Comparison of ENCODE assay signal across 8 mouse cellular contexts in the genomic region with DNA sequence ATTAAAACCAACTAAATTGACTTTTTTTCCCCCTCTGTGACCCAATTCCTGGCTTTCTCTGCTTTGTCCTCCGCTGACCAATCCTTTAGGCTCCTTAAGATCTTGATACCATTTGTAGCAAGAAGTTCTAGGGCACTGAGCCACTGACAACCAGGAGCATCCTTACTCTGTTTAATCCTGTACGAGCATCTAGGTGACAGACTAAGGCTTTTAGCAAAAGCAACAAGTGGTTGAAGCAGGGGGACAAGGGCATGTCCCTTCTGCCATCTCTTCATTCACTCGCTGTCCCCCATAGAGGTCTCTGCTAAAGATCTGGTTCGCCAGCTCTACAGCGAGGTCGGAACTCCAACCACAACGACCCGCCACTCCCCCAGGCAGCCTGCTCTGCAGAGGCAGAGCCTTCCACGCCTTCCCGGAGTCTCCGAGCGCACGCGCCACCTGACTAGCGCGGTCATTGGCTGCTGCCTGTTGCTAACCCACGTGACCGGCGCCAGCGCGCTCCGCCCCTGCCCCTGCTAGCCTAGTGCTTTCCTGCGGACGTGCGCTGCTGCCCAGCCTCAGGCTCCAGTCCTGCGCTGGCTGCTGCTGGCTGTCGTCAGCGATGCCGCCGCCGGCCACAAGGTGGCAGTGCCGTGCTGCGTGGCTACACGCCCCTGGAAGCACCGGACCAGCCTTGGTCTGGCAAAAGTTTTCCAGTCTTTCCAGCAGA.
A peak's percentile ranks its signal among the peaks of the same experiment; 100 is the strongest.
DNase-seq lines count a peak whose midpoint lies in the region; ATAC-seq and TF ChIP-seq lines count a peak whose summit lies in the region.

No protein-coding gene starts in this region.

- ATAC-seq in frontal cortex, adult (ENCODE audit: low TSS enrichment) = peak; percentile 97
- ATAC-seq in lung, postnatal 0 days = peak; percentile 100

- peak overlapping the region; percentile 47 for H3K4me3 ChIP-seq in hindbrain, embryonic 10.5 days
- peak overlapping the region; percentile 21 for H3K4me3 ChIP-seq in lung, postnatal 0 days (ENCODE audit: low read depth, low read length)

- 1% methylated on average over 35 of the region's 35 CpGs for WGBS in hindbrain, embryonic 10.5 days
- 1% methylated on average over 35 of the region's 35 CpGs for WGBS in lung, postnatal 0 days

- no peak for TF ChIP-seq EP300 in lung, postnatal 0 days (IDR thresholded peaks at IDR 0.05)

- no peak overlapping the region; the same call in 1 of the 2 replicates for H3K9ac ChIP-seq in lung, postnatal 0 days (replicated peaks; ENCODE audit: low read depth)

- peak; percentile 94 for DNase-seq in MEL-GATA-1-ER (ENCODE audit: extremely low read depth, low read depth)
- DNase-seq in cerebellum, adult 8-10 months = peak; percentile 98
- peak; percentile 99 for DNase-seq in hindbrain, embryonic 10.5 days (ENCODE audit: low spot score)
- peak; percentile 96 for DNase-seq in layer of hippocampus, adult 9-11 months
- DNase-seq in lung, postnatal 0 days (ENCODE audit: low spot score) = peak; percentile 99
- peak; percentile 100 for DNase-seq in ovary, postnatal 14 days (ENCODE audit: low spot score)
- peak; percentile 100 for DNase-seq in thymus, postnatal 14 days

- peak overlapping the region; percentile 86 for H3K27ac ChIP-seq in hindbrain, embryonic 10.5 days
- no peak overlapping the region for H3K27ac ChIP-seq in lung, postnatal 0 days (ENCODE audit: low read length)

- peak; percentile 100 for TF ChIP-seq CTCF in lung, postnatal 0 days (IDR thresholded peaks at IDR 0.05)

- no peaks in the 10 kb centered on the region for H3K9me3 ChIP-seq in hindbrain, embryonic 10.5 days
- H3K9me3 ChIP-seq in lung, postnatal 0 days (ENCODE audit: low read length) = no peaks in the 10 kb centered on the region

- H3K27me3 ChIP-seq in hindbrain, embryonic 10.5 days (ENCODE audit: insufficient read depth, poor library complexity, severe bottlenecking) = peaks cover 66% of the 10 kb centered on the region
- H3K27me3 ChIP-seq in lung, postnatal 0 days (replicated peaks; ENCODE audit: insufficient read depth, low read length) = no peaks in the 10 kb centered on the region

- H3K4me1 ChIP-seq in hindbrain, embryonic 10.5 days (replicated peaks) = peaks cover 34% of the 10 kb centered on the region
- H3K4me1 ChIP-seq in lung, postnatal 0 days (ENCODE audit: insufficient read depth, low read depth, low read length) = 0 out of 2 replicates have a peak, but pooled peaks cover 6% of the 10 kb centered on the region

- H3K4me2 ChIP-seq in lung, postnatal 0 days (replicated peaks; ENCODE audit: low read depth, low read length) = peak overlapping the region; percentile 50

- no peaks in the 10 kb centered on the region for H3K36me3 ChIP-seq in hindbrain, embryonic 10.5 days
- no peaks in the 10 kb centered on the region for H3K36me3 ChIP-seq in lung, postnatal 0 days (ENCODE audit: insufficient read depth, low read length)
